Mouse (Mus musculus): ENCODE measurements around the gene Ccdc15. TPM values are rescaled to one million over a fixed set of nuclear protein-coding genes. Genes with fewer than 3 reads are reported as not detected.

The Ccdc15 gene
- polyA plus RNA-seq, 1 experiment from 2014 or later: 4.8 TPM

DNA sequence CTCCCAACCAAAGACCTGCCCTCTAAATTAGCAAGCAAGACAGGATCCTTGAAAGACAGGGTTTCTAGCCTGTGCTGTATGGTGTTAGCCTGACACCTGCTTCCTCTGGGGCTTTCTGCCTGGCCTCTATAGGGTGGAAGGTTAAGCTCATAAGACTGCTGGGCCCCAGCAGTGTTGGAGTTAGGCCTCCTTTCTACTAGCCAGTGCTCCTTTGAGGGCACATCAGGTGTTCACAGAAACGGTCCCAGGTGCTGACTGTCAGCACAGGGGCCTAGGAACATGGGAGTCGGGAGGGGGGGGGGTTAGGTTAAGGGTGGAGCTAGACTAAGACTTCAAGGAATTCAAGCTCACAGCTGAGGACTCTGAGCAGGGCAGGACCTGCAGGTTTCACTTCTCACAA lies 102.8 kb downstream of the Ccdc15 start:
- DNase-seq (ENCODE audit: low spot score) (no peak), ATAC-seq (replicated peaks; ENCODE audit: low FRiP score, low read depth) (no peak)
- TF ChIP-seq CTCF (IDR thresholded peaks at IDR 0.05; ENCODE audit: low read depth): no peak
- no peak overlapping the region for H3K4me3 ChIP-seq (replicated peaks; ENCODE audit: low read depth, low read length)
- H3K36me3 ChIP-seq (ENCODE audit: insufficient read depth, low read length): no peaks in the 10 kb centered on the region
- no peak overlapping the region for H3K9ac ChIP-seq (ENCODE audit: low read depth, low read length)
- no peaks in the 10 kb centered on the region for H3K4me1 ChIP-seq (replicated peaks; ENCODE audit: insufficient read depth, low read length)
- H3K4me2 ChIP-seq (ENCODE audit: low read length): no peak overlapping the region
- no peaks in the 10 kb centered on the region for H3K27me3 ChIP-seq (ENCODE audit: insufficient read depth, low read length)
- H3K27ac ChIP-seq: no peak overlapping the region
- no peaks in the 10 kb centered on the region for H3K9me3 ChIP-seq (replicated peaks; ENCODE audit: low read length)
- WGBS: 54% methylated on average over 2 of the region's 2 CpGs

DNA sequence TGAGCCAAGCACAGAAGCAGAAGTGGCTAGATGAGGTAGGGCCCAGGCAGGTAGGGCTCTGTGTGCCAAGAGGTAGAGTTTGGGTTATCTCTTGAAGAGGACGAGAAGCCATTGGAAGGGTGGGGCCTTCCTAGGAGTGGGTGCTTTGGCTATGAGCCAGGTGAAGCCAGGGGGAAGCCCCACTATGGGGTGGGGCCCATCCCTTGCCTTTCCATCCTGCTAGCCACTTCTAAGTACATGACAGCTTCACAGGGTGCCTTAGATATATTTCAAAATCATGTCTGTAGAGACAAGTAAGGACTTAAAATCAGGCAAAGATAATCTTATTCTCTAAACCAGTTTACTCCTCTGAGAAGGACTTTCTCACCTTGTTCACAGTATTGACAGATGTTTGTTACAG lies 103.6 kb downstream of the Ccdc15 start:
- Histone ChIP-seq H3K4me3 (replicated peaks; ENCODE audit: low read depth, low read length) (no peak overlapping the region), H3K9ac (ENCODE audit: low read depth, low read length) (no peak overlapping the region), H3K9me3 (replicated peaks; ENCODE audit: low read length) (no peaks in the 10 kb centered on the region), H3K36me3 (ENCODE audit: insufficient read depth, low read length) (no peaks in the 10 kb centered on the region), H3K4me2 (ENCODE audit: low read length) (no peak overlapping the region), H3K27me3 (ENCODE audit: insufficient read depth, low read length) (no peaks in the 10 kb centered on the region), H3K27ac (no peak overlapping the region), H3K4me1 (replicated peaks; ENCODE audit: insufficient read depth, low read length) (no peaks in the 10 kb centered on the region)
- no peak for DNase-seq (ENCODE audit: low spot score)
- no peak for ATAC-seq (replicated peaks; ENCODE audit: low FRiP score, low read depth)
- no peak for TF ChIP-seq CTCF (IDR thresholded peaks at IDR 0.05; ENCODE audit: low read depth)
- WGBS: 68% methylated on average over 1 of the region's 1 CpGs

DNA sequence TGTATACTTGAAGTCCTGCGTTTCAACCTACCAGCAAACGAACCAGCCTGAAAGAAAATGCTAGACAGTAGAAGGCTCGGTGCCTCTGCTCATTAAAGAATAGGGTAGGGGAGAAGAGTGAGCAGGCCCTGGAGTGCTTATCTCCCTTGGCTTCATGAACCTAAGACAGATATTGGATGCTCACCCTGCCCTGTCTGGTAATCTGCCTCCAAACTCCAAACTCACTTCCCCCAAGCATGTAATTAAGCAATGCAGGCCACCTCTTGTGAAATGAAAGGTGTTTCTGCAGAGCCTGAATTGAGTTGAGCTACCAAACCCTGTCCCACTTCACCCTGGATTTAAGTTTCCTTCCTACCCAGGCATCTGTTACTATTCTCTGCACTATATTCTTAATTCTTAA lies 105.5 kb downstream of the Ccdc15 start:
- no peaks in the 10 kb centered on the region for H3K27me3 ChIP-seq (ENCODE audit: insufficient read depth, low read length)
- no peaks in the 10 kb centered on the region for H3K9me3 ChIP-seq (replicated peaks; ENCODE audit: low read length)
- H3K4me1 ChIP-seq (replicated peaks; ENCODE audit: insufficient read depth, low read length): no peaks in the 10 kb centered on the region
- WGBS: 90% methylated on average over 3 of the region's 3 CpGs
- no peak overlapping the region for H3K27ac ChIP-seq
- H3K36me3 ChIP-seq (ENCODE audit: insufficient read depth, low read length): no peaks in the 10 kb centered on the region
- DNase-seq (ENCODE audit: low spot score) (no peak), ATAC-seq (replicated peaks; ENCODE audit: low FRiP score, low read depth) (no peak)
- TF ChIP-seq CTCF (IDR thresholded peaks at IDR 0.05; ENCODE audit: low read depth): no peak
- no peak overlapping the region for H3K4me3 ChIP-seq (replicated peaks; ENCODE audit: low read depth, low read length)
- H3K4me2 ChIP-seq (ENCODE audit: low read length): no peak overlapping the region
- H3K9ac ChIP-seq (ENCODE audit: low read depth, low read length): no peak overlapping the region

DNA sequence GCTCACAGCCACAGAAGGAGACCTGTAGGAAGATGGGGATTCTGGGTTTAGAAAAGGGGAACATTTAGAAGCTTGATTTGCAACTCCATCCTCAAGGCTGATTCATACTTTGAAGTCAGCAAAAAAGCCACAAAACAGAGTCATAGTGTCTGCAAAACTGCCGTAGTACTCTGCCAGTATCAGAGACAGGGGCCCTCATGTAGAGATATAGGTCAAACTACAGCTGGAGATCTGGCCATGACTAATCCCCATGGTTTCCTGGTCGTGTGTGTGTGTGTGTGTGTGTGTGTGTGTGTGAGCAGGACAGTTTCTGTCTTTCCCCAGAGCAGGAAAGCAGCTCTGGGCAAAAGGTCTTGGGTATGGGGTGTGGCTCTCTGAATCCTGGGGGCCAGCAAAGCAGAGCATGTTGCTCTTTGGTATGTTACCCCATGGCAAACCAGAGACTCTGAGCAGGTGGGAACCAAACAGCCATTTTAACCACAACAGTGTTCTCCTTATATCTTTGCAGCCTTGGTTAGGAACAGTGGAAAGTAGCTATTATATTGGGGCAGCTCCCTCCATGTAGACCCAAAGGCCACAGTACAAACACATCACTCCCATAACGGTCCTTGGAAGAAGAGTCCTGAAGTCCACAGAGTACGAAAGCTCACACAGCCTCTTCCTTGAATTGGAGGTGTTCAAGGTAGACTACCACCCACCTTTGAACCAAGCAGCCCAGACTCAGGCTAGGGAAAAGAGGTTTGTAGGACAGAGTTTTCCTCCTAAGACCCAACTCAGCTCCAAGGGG lies 112.1 kb downstream of the Ccdc15 start:
- TF ChIP-seq CTCF (IDR thresholded peaks at IDR 0.05; ENCODE audit: low read depth): no peak
- no peak for ATAC-seq (replicated peaks; ENCODE audit: low FRiP score, low read depth)
- no peak overlapping the region for H3K27ac ChIP-seq
- no peak overlapping the region for H3K9ac ChIP-seq (ENCODE audit: low read depth, low read length)
- H3K4me2 ChIP-seq (ENCODE audit: low read length): no peak overlapping the region
- no peaks in the 10 kb centered on the region for H3K27me3 ChIP-seq (ENCODE audit: insufficient read depth, low read length)
- H3K36me3 ChIP-seq (ENCODE audit: insufficient read depth, low read length): 0 out of 2 replicates have a peak, but pooled peaks cover 3% of the 10 kb centered on the region
- WGBS: 68% methylated on average over 4 of the region's 4 CpGs
- no peak overlapping the region for H3K4me3 ChIP-seq (replicated peaks; ENCODE audit: low read depth, low read length)
- DNase-seq (ENCODE audit: low spot score): peak; percentile 32
- no peaks in the 10 kb centered on the region for H3K9me3 ChIP-seq (replicated peaks; ENCODE audit: low read length)
- H3K4me1 ChIP-seq (replicated peaks; ENCODE audit: insufficient read depth, low read length): no peaks in the 10 kb centered on the region

DNA sequence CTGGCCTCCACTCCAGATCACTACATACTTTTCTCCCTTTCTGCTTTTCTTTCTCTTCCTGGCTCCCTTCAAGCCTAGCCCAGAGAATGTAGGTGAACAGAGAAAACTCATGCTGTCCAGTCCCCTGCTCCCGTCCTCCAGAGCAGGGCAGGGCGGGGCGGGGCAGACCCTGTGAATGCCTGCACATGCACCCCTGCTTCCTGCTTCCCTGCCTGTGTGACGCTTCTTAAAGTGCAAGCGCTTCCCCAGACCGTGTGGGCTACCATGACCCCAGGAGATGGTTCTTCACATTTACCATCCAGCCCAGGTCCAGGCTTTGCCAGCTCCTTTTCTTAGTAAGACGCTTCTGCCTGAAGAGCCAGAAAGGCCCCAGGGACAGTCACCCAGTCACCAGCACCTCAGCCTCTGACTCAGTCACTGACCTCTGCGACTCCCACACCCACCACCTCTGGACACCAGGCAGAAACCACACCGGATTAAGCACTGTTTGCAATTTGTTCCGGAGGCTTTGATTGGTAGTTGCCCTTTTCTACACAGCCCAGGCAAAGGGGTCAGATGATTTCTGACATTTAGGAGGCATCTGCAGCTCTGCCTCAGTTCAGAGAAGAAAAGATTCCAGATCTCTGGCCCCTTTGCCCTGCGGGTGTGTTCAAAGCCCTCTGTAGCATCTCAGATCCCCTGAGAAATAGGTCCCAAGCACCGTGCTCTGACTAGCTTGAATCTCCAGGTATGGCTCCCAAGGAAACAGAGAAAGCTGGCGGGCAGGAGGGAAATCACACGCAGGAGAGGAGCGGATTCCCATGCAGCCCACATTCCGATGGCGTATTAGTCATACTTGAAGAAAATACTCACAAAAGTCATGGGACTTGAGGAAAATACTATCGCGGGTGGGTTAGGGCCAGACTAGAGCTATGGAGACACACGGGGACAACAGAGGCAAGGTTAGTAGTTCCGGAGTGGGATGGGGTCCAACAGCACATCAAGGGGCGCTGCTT lies 115.7 kb downstream of the Ccdc15 start:
- Histone ChIP-seq H3K27ac (no peak overlapping the region), H3K4me1 (replicated peaks; ENCODE audit: insufficient read depth, low read length) (no peaks in the 10 kb centered on the region), H3K9ac (ENCODE audit: low read depth, low read length) (no peak overlapping the region), H3K4me3 (replicated peaks; ENCODE audit: low read depth, low read length) (no peak overlapping the region), H3K4me2 (ENCODE audit: low read length) (no peak overlapping the region), H3K36me3 (ENCODE audit: insufficient read depth, low read length) (0 out of 2 replicates have a peak, but pooled peaks cover 3% of the 10 kb centered on the region), H3K27me3 (ENCODE audit: insufficient read depth, low read length) (no peaks in the 10 kb centered on the region), H3K9me3 (replicated peaks; ENCODE audit: low read length) (no peaks in the 10 kb centered on the region)
- no peak for TF ChIP-seq CTCF (IDR thresholded peaks at IDR 0.05; ENCODE audit: low read depth)
- WGBS: 63% methylated on average over 22 of the region's 22 CpGs
- ATAC-seq (replicated peaks; ENCODE audit: low FRiP score, low read depth) (no peak), DNase-seq (ENCODE audit: low spot score) (no peak)

DNA sequence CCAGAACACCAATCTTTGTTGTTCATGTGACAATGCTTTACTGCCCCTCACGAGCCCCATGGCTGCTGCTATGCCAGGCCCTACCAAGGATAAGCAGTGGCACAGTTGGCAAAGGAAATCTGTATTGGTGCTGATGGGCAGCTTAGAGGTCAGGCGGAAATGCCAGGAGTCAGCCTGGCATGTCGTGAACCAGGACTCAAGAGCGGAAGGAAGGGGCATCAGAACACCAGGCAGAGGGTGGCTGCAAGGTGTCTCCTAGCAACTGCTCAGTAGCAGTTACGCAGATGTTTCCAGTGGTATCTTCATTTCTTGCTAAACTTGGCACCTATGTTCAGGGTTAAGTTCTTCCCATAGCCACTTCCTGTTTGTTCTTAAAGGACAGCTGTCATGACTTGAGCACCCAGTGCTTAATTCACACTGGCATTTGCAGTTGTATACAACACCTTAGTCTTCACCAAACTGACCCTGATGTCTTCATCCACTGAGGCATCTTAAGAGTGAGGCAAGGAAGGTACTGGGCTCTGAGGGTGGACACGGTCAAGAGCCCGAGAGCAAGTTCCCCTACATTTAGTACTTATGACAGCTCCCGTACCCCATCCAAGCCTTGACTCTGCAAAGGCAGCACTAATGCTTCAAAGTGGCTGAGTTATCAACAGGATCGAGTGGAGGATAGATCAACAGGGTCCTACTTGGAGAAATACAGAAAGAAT lies 117.6 kb downstream of the Ccdc15 start:
- 93% methylated on average over 9 of the region's 9 CpGs for WGBS
- no peak for ATAC-seq (replicated peaks; ENCODE audit: low FRiP score, low read depth)

More for the DNA sequence above, 117.6 kb downstream of the Ccdc15 start:
- no peaks in the 10 kb centered on the region for H3K9me3 ChIP-seq (replicated peaks; ENCODE audit: low read length)
- no peak overlapping the region for H3K27ac ChIP-seq
- no peak for TF ChIP-seq CTCF (IDR thresholded peaks at IDR 0.05; ENCODE audit: low read depth)
- no peak for DNase-seq (ENCODE audit: low spot score)
- H3K4me2 ChIP-seq (ENCODE audit: low read length): no peak overlapping the region
- H3K4me1 ChIP-seq (replicated peaks; ENCODE audit: insufficient read depth, low read length): no peaks in the 10 kb centered on the region
- H3K4me3 ChIP-seq (replicated peaks; ENCODE audit: low read depth, low read length): no peak overlapping the region
- H3K9ac ChIP-seq (ENCODE audit: low read depth, low read length): no peak overlapping the region
- H3K36me3 ChIP-seq (ENCODE audit: insufficient read depth, low read length): 0 out of 2 replicates have a peak, but pooled peaks cover 3% of the 10 kb centered on the region
- no peaks in the 10 kb centered on the region for H3K27me3 ChIP-seq (ENCODE audit: insufficient read depth, low read length)
